Mouse (Mus musculus) cerebellum, postnatal 14 days (tissue): ENCODE data around the gene Slc6a19.

Experiments
- DNase-seq, 2 experiments: peaks; one replicate each; pipeline ENCODE4 v3.0.0; 2021; ENCODE audit warnings: mixed read lengths in 2 of 2

The Slc6a19 gene

GRCm38 (mm10) chr13:73658953-73659352 lies 45.7 kb downstream of the Slc6a19 start:
- no peak for DNase-seq

GRCm38 (mm10) chr13:73654976-73655375 lies 49.7 kb downstream of the Slc6a19 start:
- no peak for DNase-seq

DNA sequence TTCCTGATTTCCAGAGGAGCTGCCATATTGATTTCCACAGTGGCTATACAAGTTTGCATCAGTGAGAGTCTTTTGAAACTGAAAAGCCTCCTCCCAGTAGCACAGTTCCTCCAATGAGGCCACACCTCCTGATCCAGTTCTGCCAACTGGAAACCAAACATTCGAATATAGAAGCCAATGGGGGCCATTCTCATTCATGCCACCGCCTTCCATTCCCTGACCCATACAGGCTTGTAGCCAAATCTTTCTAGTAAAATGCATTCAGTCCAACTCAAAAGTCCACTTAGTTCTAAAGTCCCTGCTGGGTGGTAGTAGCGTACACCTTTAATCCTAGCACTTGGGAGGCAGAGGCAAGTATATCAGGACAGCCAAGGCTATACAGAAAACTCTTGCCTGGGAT lies 51.4 kb downstream of the Slc6a19 start:
- DNase-seq: no peak

- peak; percentile 76 to 81 for DNase-seq
Observed at GRCm38 (mm10) chr13:73646397-73647087, 58.1 kb downstream of the Slc6a19 start.

DNA sequence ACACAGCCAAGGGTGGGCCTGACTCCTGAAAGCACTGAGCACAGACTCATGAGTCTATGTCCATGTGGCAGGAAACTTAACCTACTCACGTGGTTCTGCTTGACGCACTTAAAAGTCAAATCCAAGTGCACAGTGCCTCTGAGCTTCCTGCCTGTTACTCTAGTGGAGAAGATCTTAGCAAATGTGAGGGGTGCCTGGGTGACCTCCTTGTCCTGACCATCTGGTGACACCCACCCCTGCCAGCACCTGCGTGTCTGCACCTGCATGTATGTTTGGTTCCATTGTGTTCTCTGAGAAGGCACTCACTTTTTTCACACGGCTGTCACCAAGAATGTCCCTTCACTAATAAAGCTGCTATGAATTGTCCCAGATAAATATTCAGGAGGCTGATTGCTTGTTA lies 63.4 kb downstream of the Slc6a19 start:
- DNase-seq: no peak

DNA sequence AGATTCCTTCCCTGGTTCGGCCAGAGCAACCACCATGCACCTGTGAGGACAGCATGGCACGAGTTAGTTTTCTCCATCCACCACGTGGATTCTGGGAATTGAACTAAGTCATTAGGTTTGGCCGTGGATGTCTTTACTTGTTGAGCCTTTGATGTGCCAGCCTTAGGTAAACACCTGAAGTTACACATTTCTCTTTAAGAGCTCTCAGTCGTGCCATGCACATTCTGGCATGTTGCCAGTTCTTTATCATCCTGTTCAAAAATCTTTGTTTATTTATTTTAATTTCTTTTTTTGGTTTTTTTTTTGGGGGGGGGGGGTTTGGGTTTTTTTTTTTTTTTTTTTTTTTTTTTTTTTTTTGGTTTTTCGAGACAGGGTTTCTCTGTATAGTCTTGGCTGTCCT lies 66.8 kb downstream of the Slc6a19 start:
- DNase-seq: no peak

DNA sequence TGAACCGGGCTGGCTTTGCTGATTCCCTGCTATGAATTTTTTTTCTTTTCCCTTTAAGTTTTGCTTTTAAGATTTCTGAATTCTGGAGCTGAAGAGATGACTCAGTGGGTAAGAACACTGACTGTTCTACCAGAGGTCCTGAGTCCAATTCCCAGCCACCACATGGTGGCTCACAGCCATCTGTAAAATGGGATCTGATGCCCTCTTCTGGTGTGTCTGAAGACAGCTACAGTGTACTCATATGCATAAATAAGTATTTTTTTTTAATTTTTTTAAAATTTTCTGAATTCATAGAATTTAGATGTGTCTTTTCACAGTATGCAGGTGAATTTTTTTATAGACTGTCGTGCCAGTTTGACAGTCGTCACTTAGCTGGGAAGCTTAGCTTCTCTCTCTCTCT lies 72.8 kb downstream of the Slc6a19 start:
- DNase-seq: no peak
